Mouse (Mus musculus) ES-E14 (cell line): ENCODE results near the gene Nop53. TPM values are rescaled to one million over a fixed set of nuclear protein-coding genes. Genes with fewer than 3 reads are reported as not detected.

Experiments
- DNase-seq: peaks from one replicate; pipeline ENCODE4 v3.0.0-alpha.2; 2013; ENCODE audit warnings: low read depth, low spot score
- H3K27ac ChIP-seq: 2 replicates; pipeline ENCODE4 v1.5.1; 2012; ENCODE audit warnings: low read depth, mild to moderate bottlenecking, low read length, moderate library complexity, mixed read lengths; ENCODE audit not compliant: poor library complexity, insufficient read depth, severe bottlenecking
- H3K36me3 ChIP-seq: 2 replicates; pipeline ENCODE4 v1.6.1; 2012; ENCODE audit warnings: mild to moderate bottlenecking, low read length, moderate library complexity, mixed read lengths; ENCODE audit not compliant: control insufficient read depth, poor library complexity, insufficient read depth, severe bottlenecking
- H3K4me1 ChIP-seq, 2 experiments: fragments of 150-350 bp in 1 of 2; sonication (generic) in 1 of 2; 2 replicates each; pipeline ENCODE4 v1.6.1; 2012; ENCODE audit warnings: low read length in 2 of 2, mild to moderate bottlenecking in 1 of 2, mixed read lengths in 1 of 2; ENCODE audit not compliant: control insufficient read depth in 2 of 2, insufficient read depth in 2 of 2, poor library complexity in 1 of 2
- H3K4me3 ChIP-seq, 2 experiments: fragments of 150-350 bp in 1 of 2; sonication (generic) in 1 of 2; 2 replicates each; pipeline ENCODE4 v1.5.1; 2012; ENCODE audit warnings: low read length in 2 of 2, low read depth in 1 of 2, mild to moderate bottlenecking in 1 of 2, mixed read lengths in 1 of 2; ENCODE audit not compliant: insufficient read depth in 1 of 2, poor library complexity in 1 of 2, severe bottlenecking in 1 of 2
- H3K9ac ChIP-seq: 2 replicates; pipeline ENCODE4 v1.6.1; 2012; ENCODE audit warnings: low read depth, mild to moderate bottlenecking, low read length, mixed read lengths; ENCODE audit not compliant: poor library complexity, insufficient read depth, severe bottlenecking
- H3K9me3 ChIP-seq: fragments of 150-350 bp; sonication (generic); 2 replicates; pipeline ENCODE4 v1.6.1; 2012; ENCODE audit warnings: low read depth, mild to moderate bottlenecking, low read length; ENCODE audit not compliant: control insufficient read depth, insufficient read depth
- CHD2 ChIP-seq: IDR thresholded peaks from 2 replicates; pipeline ENCODE4 v1.6.1; 2014; ENCODE audit warnings: mild to moderate bottlenecking, low read depth, low read length, inconsistent platforms
- HCFC1 ChIP-seq: IDR thresholded peaks from 2 replicates; pipeline ENCODE4 v1.6.1; 2012; ENCODE audit warnings: low read length, inconsistent platforms, borderline replicate concordance; ENCODE audit not compliant: insufficient read depth
- MAFK ChIP-seq: IDR thresholded peaks from 2 replicates; pipeline ENCODE4 v1.6.1; 2014; ENCODE audit warnings: mild to moderate bottlenecking, low read depth, low read length, inconsistent platforms; ENCODE audit not compliant: insufficient read depth
- ZC3H11A ChIP-seq: IDR thresholded peaks from 2 replicates; pipeline ENCODE4 v1.6.1; 2012; ENCODE audit warnings: low read depth, mild to moderate bottlenecking, inconsistent platforms, low read length, borderline replicate concordance
- ZNF384 ChIP-seq: IDR thresholded peaks from 2 replicates; pipeline ENCODE4 v1.6.1; 2012; ENCODE audit warnings: low read depth, low read length, inconsistent platforms
- in situ Hi-C, 2 experiments: fragments of 600-800 bp; cut with MboI; formaldehyde crosslinking; loops; one replicate each; pipeline ENCODE4 v1.15.1; 2025; ENCODE audit warnings: low sequenced_read_pairs in 2 of 2, inconsistent platforms in 1 of 2; ENCODE audit not compliant: unreplicated experiment in 2 of 2
- total RNA-seq: library from RNA; depleted of rRNA; stranded (reverse); fragments of 300-350 nt; gene quantifications from 2 replicates; pipeline ENCODE4 v1.2.3, GENCODE M21; 2012

The Nop53 gene
- total RNA-seq, 1 experiment: 212 TPM

DNA sequence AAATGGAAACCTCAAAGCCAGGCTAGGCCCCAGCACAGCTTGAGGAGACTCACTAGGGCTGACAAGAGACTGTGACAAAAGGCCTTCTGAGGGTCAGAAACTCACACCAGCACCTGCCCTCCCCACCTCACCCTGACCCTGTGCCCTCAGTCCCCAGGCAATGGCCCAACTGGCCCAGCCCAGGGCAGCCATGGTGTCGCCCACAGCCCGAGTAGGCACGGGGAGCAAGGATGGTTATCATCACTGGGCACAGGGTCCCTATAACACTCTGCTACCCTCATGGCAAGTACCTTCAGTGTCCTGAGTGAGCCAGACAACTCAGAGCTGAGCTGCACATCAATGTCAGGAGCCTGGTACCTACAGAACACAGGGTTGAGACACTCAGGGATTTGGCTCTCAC, 7.3 kb downstream of the Nop53 start:
- no peak for TF ChIP-seq ZNF384
- TF ChIP-seq HCFC1: no peak
- no peak for TF ChIP-seq MAFK
- no peak for TF ChIP-seq CHD2
- no peak for TF ChIP-seq ZC3H11A
- no peak overlapping the region for H3K4me3 ChIP-seq
- H3K4me1 ChIP-seq: no peaks in the 10 kb centered on the region; a peak in 1 of 4 replicates
- no peaks in the 10 kb centered on the region for H3K9me3 ChIP-seq
- H3K27ac ChIP-seq: no peak overlapping the region
- no peak for DNase-seq
- H3K36me3 ChIP-seq: peaks cover 67% of the 10 kb centered on the region
- H3K9ac ChIP-seq: no peak overlapping the region
- in situ Hi-C loops: no loop called here

GRCm38 (mm10) chr7:15937491-15937890, 8.4 kb downstream of the Nop53 start:
- Histone ChIP-seq H3K36me3 (peaks cover 56% of the 10 kb centered on the region), H3K9me3 (no peaks in the 10 kb centered on the region), H3K9ac (no peak overlapping the region), H3K4me1 (no peaks in the 10 kb centered on the region; a peak in 1 of 4 replicates), H3K27ac (no peak overlapping the region), H3K4me3 (no peak overlapping the region)
- in situ Hi-C loops: no loop called here
- TF ChIP-seq HCFC1 (no peak), ZNF384 (no peak)
- no peak for DNase-seq

DNA sequence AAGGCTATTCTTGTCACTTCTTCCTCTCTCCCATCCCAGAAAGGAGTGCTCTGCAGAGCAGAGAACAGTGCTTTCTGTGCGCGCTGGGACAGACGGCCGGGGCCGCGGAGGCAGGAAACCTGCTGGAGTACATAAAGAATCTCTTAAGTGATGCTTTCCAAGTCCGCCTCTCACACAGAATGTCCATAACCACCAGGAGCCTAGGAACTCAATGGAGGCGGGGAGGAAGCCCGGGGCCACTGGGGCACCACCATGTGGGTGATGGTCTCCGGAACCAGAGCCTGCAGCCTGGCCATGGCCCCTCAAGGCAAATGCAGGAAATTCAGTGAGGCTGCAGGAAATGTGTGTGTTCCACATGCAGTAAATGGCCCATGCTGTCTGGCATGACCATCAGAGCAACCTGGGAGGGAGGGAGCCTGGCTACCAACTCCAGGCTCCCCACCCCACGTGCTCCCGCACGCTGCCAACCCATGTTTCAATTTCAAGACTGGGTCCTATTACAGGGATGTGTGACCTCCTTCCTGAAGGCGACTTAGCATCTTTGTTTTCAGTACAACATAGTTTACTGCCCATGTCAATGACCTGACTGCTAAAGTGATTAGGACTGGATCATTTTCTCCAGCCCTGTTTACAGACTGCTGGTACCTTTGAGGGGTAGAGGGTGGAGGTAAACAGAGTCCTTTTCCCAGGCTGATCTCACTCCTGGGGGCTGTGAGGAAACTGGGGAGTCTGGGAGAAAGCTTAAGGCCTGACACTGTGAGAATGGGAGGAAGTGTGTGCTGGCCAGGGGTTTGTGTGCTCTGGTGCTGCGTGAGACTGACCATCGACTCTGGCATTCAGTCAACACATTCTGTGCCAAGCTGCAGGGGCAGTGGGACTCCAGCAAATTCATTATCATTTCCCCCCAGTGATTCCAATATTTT, 12.2 kb downstream of the Nop53 start:
- DNase-seq: no peak
- no peak overlapping the region for H3K27ac ChIP-seq
- H3K9ac ChIP-seq: no peak overlapping the region
- TF ChIP-seq MAFK (no peak), CHD2 (no peak), ZNF384 (no peak), ZC3H11A (no peak), HCFC1 (no peak)
- H3K9me3 ChIP-seq: no peaks in the 10 kb centered on the region
- peak overlapping the region in 1 of 2 experiments; percentile 15; a peak in 1 of 4 replicates for H3K4me3 ChIP-seq
- no peaks in the 10 kb centered on the region; a peak in 2 of 4 replicates for H3K4me1 ChIP-seq
- in situ Hi-C loops: no loop called here
- H3K36me3 ChIP-seq: peaks cover 18% of the 10 kb centered on the region

DNA sequence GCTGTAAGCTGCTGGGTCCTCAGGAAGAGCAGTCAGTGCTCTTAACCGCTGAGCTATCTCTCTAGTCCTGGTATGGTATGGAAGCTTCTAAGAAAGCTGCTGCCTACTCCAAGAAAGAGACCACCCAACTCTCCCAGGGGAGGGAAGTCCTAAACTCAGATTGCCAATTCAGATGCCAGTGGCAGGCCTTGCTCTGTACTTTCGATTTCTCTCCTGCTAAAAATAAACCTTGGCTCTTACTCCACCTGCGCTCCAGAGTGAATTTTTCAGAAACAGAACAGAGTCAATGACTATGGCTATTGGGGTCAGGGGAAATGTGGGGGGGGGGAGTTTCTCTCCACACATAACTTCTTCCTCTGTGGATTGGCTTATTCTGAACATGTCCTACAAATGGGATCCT, 14.2 kb downstream of the Nop53 start:
- TF ChIP-seq CHD2 (no peak), ZC3H11A (no peak), HCFC1 (no peak), ZNF384 (no peak), MAFK (no peak)
- in situ Hi-C loops: no loop called here
- no peak overlapping the region for H3K4me3 ChIP-seq

More for the DNA sequence above, 14.2 kb downstream of the Nop53 start:
- no peak for DNase-seq
- Histone ChIP-seq H3K36me3 (no peaks in the 10 kb centered on the region; the same call in 1 of the 2 replicates), H3K4me1 (no peaks in the 10 kb centered on the region; a peak in 2 of 4 replicates), H3K9ac (no peak overlapping the region), H3K27ac (no peak overlapping the region), H3K9me3 (no peaks in the 10 kb centered on the region)
